Mouse (Mus musculus) liver, embryonic 14.5 days (tissue): ENCODE data around the gene Cpsf4.

Source experiments
- CTCF ChIP-seq: IDR thresholded peaks from 2 replicates; pipeline ENCODE4 v1.5.1; 2016; ENCODE audit warnings: antibody characterized with exemption, low read depth, control low read depth
- EP300 ChIP-seq: IDR thresholded peaks from 2 replicates; pipeline ENCODE4 v1.6.1; 2016; ENCODE audit warnings: antibody characterized with exemption, low read depth

DNA sequence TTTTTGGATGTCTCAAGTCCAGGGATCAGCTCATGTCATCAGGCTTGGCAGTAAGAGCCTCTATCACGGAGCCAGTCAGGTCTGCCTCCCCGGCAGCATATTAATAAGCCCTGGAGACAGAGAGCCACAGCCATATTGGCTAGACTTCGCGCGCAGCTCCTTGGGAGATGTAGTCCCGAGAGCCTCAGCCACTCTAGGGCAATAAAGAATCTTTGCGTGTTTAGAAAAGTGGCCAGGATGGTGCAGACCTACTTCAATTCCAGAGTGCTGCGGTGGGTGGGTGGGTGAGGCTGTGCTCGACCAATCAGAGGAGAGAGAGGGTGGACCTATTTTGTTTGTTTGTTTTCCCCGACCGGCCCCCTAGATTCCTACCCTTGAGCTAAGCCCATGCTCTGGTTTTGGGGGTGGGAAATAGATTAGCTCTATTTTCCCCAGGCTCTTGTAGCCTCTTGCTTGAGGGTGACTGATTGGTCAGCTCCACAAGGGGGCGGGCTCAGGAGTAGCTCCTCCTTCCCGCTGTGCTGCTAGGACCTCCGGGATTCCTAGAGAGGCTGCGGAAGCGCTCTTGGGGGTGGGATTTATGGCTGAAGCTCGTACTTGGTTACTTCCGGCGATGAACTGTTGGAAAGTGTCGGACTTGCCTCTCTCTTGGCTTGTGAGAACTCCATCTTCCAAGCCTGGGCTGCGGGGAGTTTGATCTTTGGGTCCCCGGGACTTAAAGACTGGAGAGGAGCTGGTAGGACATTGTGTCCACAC lies 37.1 kb downstream of the Cpsf4 start, which contains the start of gene Zkscan5:
- peak; percentile 14; the same call in 1 of the 2 replicates for TF ChIP-seq EP300
- TF ChIP-seq CTCF, result peak; percentile 30; the same call in 1 of the 2 replicates
